Mouse (Mus musculus): Measurements from ENCODE around the gene Acy3. TPM values are rescaled to one million over a fixed set of nuclear protein-coding genes. Genes with fewer than 3 reads are reported as not detected.

Gene Acy3
- 2.5 and 3.3 TPM in 2 replicates for polyA plus RNA-seq (2012; rRNA removed)

DNA sequence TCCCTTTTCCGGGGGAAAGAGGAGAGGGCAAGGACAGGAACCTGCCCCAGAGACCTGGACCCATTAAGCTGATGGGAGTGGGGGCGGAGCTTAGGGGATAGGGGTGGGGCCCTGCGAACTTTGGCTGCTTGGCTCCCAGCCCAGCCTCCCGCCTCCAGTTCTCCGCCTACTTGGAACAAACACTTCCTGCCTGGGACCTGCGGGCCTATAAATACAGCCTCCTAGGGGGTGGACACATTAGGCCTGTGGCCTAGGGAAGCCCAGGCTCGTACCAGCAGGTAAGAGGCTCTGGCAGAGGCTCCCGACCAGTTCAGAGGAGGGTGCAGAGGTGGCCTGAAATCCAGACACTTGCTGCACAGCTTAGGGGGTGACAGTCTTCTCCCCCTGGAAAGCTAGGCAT is at the start of gene Acy3:
Gene Acy3, plus strand, starts transcription at position 237 of the 400 bp plus-strand sequence.

GRCm38 (mm10) chr19:3958470-3958869 is 27.9 kb upstream of the Acy3 start, which contains the start of gene Aldh3b3:
Gene Aldh3b3, plus strand, starts transcription at chr19:3958645.

DNA sequence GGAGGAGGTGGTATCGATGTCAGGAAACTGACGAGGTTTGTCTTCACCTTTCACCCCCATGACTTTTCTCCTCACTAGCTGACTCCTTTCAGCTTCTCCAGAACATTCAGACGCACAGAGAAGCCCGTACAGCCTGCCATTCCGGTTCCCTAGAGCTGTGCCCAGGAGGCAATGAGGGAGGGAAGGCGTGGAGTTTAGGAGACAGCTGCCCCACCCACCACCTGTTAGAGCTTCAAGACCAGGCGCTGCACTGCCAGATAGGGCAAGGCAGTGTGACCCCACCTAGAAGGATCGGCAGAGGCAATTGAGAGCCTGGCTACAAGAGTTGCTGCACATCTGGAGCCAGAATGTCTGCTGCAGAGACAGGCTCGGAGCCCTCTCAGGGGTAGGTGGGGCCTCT is 14.1 kb upstream of the Acy3 start, which contains the start of gene Aldh3b2:
Gene Aldh3b2, plus strand, starts transcription at position 100 of the 400 bp plus-strand sequence.

DNA sequence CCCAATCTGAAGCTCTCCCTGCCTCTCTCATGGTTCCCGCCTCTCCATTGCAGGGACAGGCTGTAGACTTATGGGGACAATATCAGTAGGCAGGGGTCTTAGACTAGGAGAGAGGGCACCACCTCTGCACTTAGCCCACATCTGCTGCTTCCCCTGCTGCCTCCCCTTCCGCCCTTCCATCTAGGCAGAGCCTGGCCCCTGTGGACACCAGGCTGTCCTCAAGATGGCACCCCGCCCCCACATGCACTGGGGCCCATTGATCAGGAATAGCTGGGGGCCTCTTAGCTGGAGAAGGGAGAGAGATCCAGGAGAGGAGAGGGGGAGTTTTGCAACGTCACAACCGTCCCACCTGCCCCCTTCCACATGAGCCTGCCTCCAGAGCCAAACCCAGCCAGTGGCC is 6.0 kb downstream of the Acy3 start, which contains the start of gene Tbx10:
Gene Tbx10, plus strand, starts transcription at position 337 of the 400 bp plus-strand sequence.

GRCm38 (mm10) chr19:4000119-4000900 is 13.9 kb downstream of the Acy3 start, which contains the start of the genes Nudt8 and Gm49405:
Gene Nudt8, plus strand, starts transcription at chr19:4000580.
Gene Gm49405, plus strand, starts transcription at chr19:4000626.

DNA sequence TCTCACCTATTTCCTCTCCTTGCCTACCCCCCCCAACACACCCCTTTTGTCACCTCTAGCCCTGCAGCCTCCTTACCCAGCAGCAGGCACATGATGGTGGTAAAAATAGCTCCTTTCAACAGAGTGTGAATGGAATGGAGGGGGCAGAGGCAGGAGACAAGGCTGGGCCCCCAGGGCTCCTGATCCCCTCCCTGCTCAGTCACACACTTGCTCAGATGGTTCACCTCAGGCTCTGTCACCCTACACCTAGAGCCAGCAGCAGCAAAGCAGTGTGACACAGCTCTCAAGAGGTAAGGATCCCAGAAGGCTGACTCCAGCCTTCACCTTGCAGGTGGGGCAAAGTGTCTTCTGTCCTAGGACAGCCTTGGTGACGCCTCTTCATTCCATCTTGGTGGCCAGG is 16.7 kb downstream of the Acy3 start, which contains the start of gene Doc2g:
Gene Doc2g, plus strand, starts transcription at position 202 of the 400 bp plus-strand sequence.

GRCm38 (mm10) chr19:4012432-4013022 is 26.2 kb downstream of the Acy3 start, which contains the start of gene Ndufv1:
Gene Ndufv1, minus strand, starts transcription at chr19:4012806.

GRCm38 (mm10) chr19:4037788-4038232 is 51.4 kb downstream of the Acy3 start, which contains the start of gene Gstp1:
Gene Gstp1, minus strand, starts transcription at chr19:4037985.

Other genes with a start within 250 kb of the Acy3 start
- 48.4 and 49.2 TPM in 2 replicates for gene Kmt5b, start 219.1 kb upstream of the Acy3 start, polyA plus RNA-seq (2012; rRNA removed)
- gene Chka, start 134.8 kb upstream of the Acy3 start, polyA plus RNA-seq (2012; rRNA removed): 111 and 120 TPM in 2 replicates
- gene Tcirg1, start 79.4 kb upstream of the Acy3 start, polyA plus RNA-seq (2012; rRNA removed): 37.4 and 44.0 TPM in 2 replicates
- 198 and 215 TPM in 2 replicates for gene Ndufs8, start 73.8 kb upstream of the Acy3 start, polyA plus RNA-seq (2012; rRNA removed)
- gene Aldh3b1, start 56.8 kb upstream of the Acy3 start, polyA plus RNA-seq (2012; rRNA removed): 1.9 and 2.2 TPM in 2 replicates
- 10.5 and 11.1 TPM in 2 replicates for gene Unc93b1, start 51.4 kb upstream of the Acy3 start, polyA plus RNA-seq (2012; rRNA removed)
- 0.03 TPM in 2 replicates for gene Aldh3b3, start 27.9 kb upstream of the Acy3 start, polyA plus RNA-seq (2012; rRNA removed)
- gene Aldh3b2, start 14.2 kb upstream of the Acy3 start, polyA plus RNA-seq (2012; rRNA removed): 1.4 and 1.5 TPM in 2 replicates
- 0.04 and 0.07 TPM in 2 replicates for gene Tbx10, start 6.2 kb downstream of the Acy3 start, polyA plus RNA-seq (2012; rRNA removed)
- gene Nudt8, start 14.0 kb downstream of the Acy3 start, polyA plus RNA-seq (2012; rRNA removed): 10.6 and 16.8 TPM in 2 replicates
- gene Gm49405, start 14.1 kb downstream of the Acy3 start, polyA plus RNA-seq (2012; rRNA removed): 8.0 and 9.6 TPM in 2 replicates
- 25.8 and 27.8 TPM in 2 replicates for gene Doc2g, start 16.7 kb downstream of the Acy3 start, polyA plus RNA-seq (2012; rRNA removed)
- gene Ndufv1, start 26.2 kb downstream of the Acy3 start, polyA plus RNA-seq (2012; rRNA removed): 204 and 205 TPM in 2 replicates
- gene Gstp1, start 51.4 kb downstream of the Acy3 start, polyA plus RNA-seq (2012; rRNA removed): 361 and 368 TPM in 2 replicates
- gene Gstp2, start 59.5 kb downstream of the Acy3 start, polyA plus RNA-seq (2012; rRNA removed): 3.1 and 10.4 TPM in 2 replicates
- gene Gstp3, start 73.0 kb downstream of the Acy3 start, polyA plus RNA-seq (2012; rRNA removed): not detected in 2 replicates
- 0.25 TPM in 1 of 2 replicates, not detected in the other for gene Cabp2, start 95.0 kb downstream of the Acy3 start, polyA plus RNA-seq (2012; rRNA removed)
- gene Cdk2ap2, start 110.6 kb downstream of the Acy3 start, polyA plus RNA-seq (2012; rRNA removed): 61.3 and 62.9 TPM in 2 replicates
- 217 and 226 TPM in 2 replicates for gene Pitpnm1, start 113.4 kb downstream of the Acy3 start, polyA plus RNA-seq (2012; rRNA removed)
- gene Aip, start 139.3 kb downstream of the Acy3 start, polyA plus RNA-seq (2012; rRNA removed): 116 and 124 TPM in 2 replicates
- gene Gpr152, start 153.2 kb downstream of the Acy3 start, polyA plus RNA-seq (2012; rRNA removed): 0.03 and 0.06 TPM in 2 replicates
- gene Cabp4, start 157.5 kb downstream of the Acy3 start, polyA plus RNA-seq (2012; rRNA removed): 0.08 and 0.12 TPM in 2 replicates
- gene Coro1b, start 162.0 kb downstream of the Acy3 start, polyA plus RNA-seq (2012; rRNA removed): 261 and 276 TPM in 2 replicates
- 1.1 and 1.3 TPM in 2 replicates for gene Ptprcap, start 167.0 kb downstream of the Acy3 start, polyA plus RNA-seq (2012; rRNA removed)
- 60.8 and 68.3 TPM in 2 replicates for gene Rps6kb2, start 176.8 kb downstream of the Acy3 start, polyA plus RNA-seq (2012; rRNA removed)
- 4.6 and 4.9 TPM in 2 replicates for gene Carns1, start 188.9 kb downstream of the Acy3 start, polyA plus RNA-seq (2012; rRNA removed)
- 1.7 and 2.6 TPM in 2 replicates for gene Tbc1d10c, start 204.7 kb downstream of the Acy3 start, polyA plus RNA-seq (2012; rRNA removed)
- 380 and 382 TPM in 2 replicates for gene Ppp1ca, start 205.5 kb downstream of the Acy3 start, polyA plus RNA-seq (2012; rRNA removed)
- 30.2 and 30.5 TPM in 2 replicates for gene Rad9a, start 215.1 kb downstream of the Acy3 start, polyA plus RNA-seq (2012; rRNA removed)
- gene Clcf1, start 227.7 kb downstream of the Acy3 start, polyA plus RNA-seq (2012; rRNA removed): 3.0 and 3.1 TPM in 2 replicates
- gene AC109138.7, start 227.8 kb downstream of the Acy3 start, polyA plus RNA-seq (2012; rRNA removed): not detected in 2 replicates
- 29.7 and 31.3 TPM in 2 replicates for gene Pold4, start 245.3 kb downstream of the Acy3 start, polyA plus RNA-seq (2012; rRNA removed)